Mouse (Mus musculus): ENCODE results near the gene Enpp5. TPM values are rescaled to one million over a fixed set of nuclear protein-coding genes. Genes with fewer than 3 reads are reported as not detected.

Gene Enpp5
- polyA plus RNA-seq, 1 experiment from 2014 or later = 147 TPM

- Histone ChIP-seq H3K4me2 (ENCODE audit: low read length) (no peak overlapping the region), H3K36me3 (ENCODE audit: control insufficient read depth, insufficient read depth, low read length) (no peaks in the 10 kb centered on the region), H3K9ac (ENCODE audit: low read depth, low read length) (no peak overlapping the region), H3K27ac (ENCODE audit: low read length) (no peak overlapping the region), H3K4me3 (ENCODE audit: low read depth, low read length) (no peak overlapping the region), H3K9me3 (replicated peaks; ENCODE audit: control insufficient read depth, low read length, poor library complexity, severe bottlenecking) (no peaks in the 10 kb centered on the region), H3K4me1 (ENCODE audit: control insufficient read depth, insufficient read depth, low read length) (no peaks in the 10 kb centered on the region), H3K27me3 (ENCODE audit: control insufficient read depth, insufficient read depth, low read depth, low read length) (no peaks in the 10 kb centered on the region)
- 89% methylated on average over 1 of the region's 1 CpGs for WGBS
- ATAC-seq = no peak
These were observed 21.5 kb upstream of the Enpp5 start for GRCm38 (mm10) chr17:44057123-44057522.

GRCm38 (mm10) chr17:44058145-44058544 lies 20.5 kb upstream of the Enpp5 start:
- no peaks in the 10 kb centered on the region for H3K4me1 ChIP-seq (ENCODE audit: control insufficient read depth, insufficient read depth, low read length)

GRCm38 (mm10) chr17:44060781-44061180 lies 17.8 kb upstream of the Enpp5 start:
- Histone ChIP-seq H3K4me1 (ENCODE audit: control insufficient read depth, insufficient read depth, low read length) (no peaks in the 10 kb centered on the region), H3K27me3 (ENCODE audit: control insufficient read depth, insufficient read depth, low read depth, low read length) (no peaks in the 10 kb centered on the region), H3K36me3 (ENCODE audit: control insufficient read depth, insufficient read depth, low read length) (no peaks in the 10 kb centered on the region), H3K27ac (ENCODE audit: low read length) (no peak overlapping the region), H3K4me3 (ENCODE audit: low read depth, low read length) (no peak overlapping the region), H3K4me2 (ENCODE audit: low read length) (no peak overlapping the region), H3K9me3 (replicated peaks; ENCODE audit: control insufficient read depth, low read length, poor library complexity, severe bottlenecking) (no peaks in the 10 kb centered on the region), H3K9ac (ENCODE audit: low read depth, low read length) (no peak overlapping the region)
- ATAC-seq = no peak
- whole genome bisulfite sequencing = 87% methylated on average over 1 of the region's 1 CpGs

More at GRCm38 (mm10) chr17:44058145-44058544, 20.5 kb upstream of the Enpp5 start:
- Histone ChIP-seq H3K4me3 (ENCODE audit: low read depth, low read length) (no peak overlapping the region), H3K9me3 (replicated peaks; ENCODE audit: control insufficient read depth, low read length, poor library complexity, severe bottlenecking) (no peaks in the 10 kb centered on the region), H3K36me3 (ENCODE audit: control insufficient read depth, insufficient read depth, low read length) (no peaks in the 10 kb centered on the region), H3K27ac (ENCODE audit: low read length) (no peak overlapping the region), H3K27me3 (ENCODE audit: control insufficient read depth, insufficient read depth, low read depth, low read length) (no peaks in the 10 kb centered on the region), H3K9ac (ENCODE audit: low read depth, low read length) (no peak overlapping the region), H3K4me2 (ENCODE audit: low read length) (no peak overlapping the region)
- ATAC-seq = no peak

GRCm38 (mm10) chr17:44061289-44061890 lies 17.2 kb upstream of the Enpp5 start:
- Histone ChIP-seq H3K27ac (ENCODE audit: low read length) (no peak overlapping the region), H3K9me3 (replicated peaks; ENCODE audit: control insufficient read depth, low read length, poor library complexity, severe bottlenecking) (no peaks in the 10 kb centered on the region), H3K4me3 (ENCODE audit: low read depth, low read length) (no peak overlapping the region), H3K27me3 (ENCODE audit: control insufficient read depth, insufficient read depth, low read depth, low read length) (no peaks in the 10 kb centered on the region), H3K9ac (ENCODE audit: low read depth, low read length) (no peak overlapping the region), H3K4me1 (ENCODE audit: control insufficient read depth, insufficient read depth, low read length) (no peaks in the 10 kb centered on the region), H3K36me3 (ENCODE audit: control insufficient read depth, insufficient read depth, low read length) (no peaks in the 10 kb centered on the region), H3K4me2 (ENCODE audit: low read length) (no peak overlapping the region)
- WGBS = 84% methylated on average over 5 of the region's 5 CpGs
- ATAC-seq = no peak

- H3K27me3 ChIP-seq (ENCODE audit: control insufficient read depth, insufficient read depth, low read depth, low read length) = no peaks in the 10 kb centered on the region
- no peaks in the 10 kb centered on the region for H3K36me3 ChIP-seq (ENCODE audit: control insufficient read depth, insufficient read depth, low read length)
- no peak overlapping the region for H3K4me3 ChIP-seq (ENCODE audit: low read depth, low read length)
- WGBS = 82% methylated on average over 6 of the region's 6 CpGs
- no peaks in the 10 kb centered on the region for H3K9me3 ChIP-seq (replicated peaks; ENCODE audit: control insufficient read depth, low read length, poor library complexity, severe bottlenecking)
- no peak overlapping the region for H3K9ac ChIP-seq (ENCODE audit: low read depth, low read length)
- no peak overlapping the region for H3K27ac ChIP-seq (ENCODE audit: low read length)
- no peaks in the 10 kb centered on the region for H3K4me1 ChIP-seq (ENCODE audit: control insufficient read depth, insufficient read depth, low read length)
- no peak for ATAC-seq
- H3K4me2 ChIP-seq (ENCODE audit: low read length) = no peak overlapping the region
These were observed 9.7 kb upstream of the Enpp5 start for GRCm38 (mm10) chr17:44068876-44069275.

GRCm38 (mm10) chr17:44071680-44072079 lies 6.9 kb upstream of the Enpp5 start:
- Histone ChIP-seq H3K27me3 (ENCODE audit: control insufficient read depth, insufficient read depth, low read depth, low read length) (no peaks in the 10 kb centered on the region), H3K27ac (ENCODE audit: low read length) (no peak overlapping the region), H3K9me3 (replicated peaks; ENCODE audit: control insufficient read depth, low read length, poor library complexity, severe bottlenecking) (no peaks in the 10 kb centered on the region), H3K4me3 (ENCODE audit: low read depth, low read length) (no peak overlapping the region), H3K4me1 (ENCODE audit: control insufficient read depth, insufficient read depth, low read length) (no peaks in the 10 kb centered on the region), H3K9ac (ENCODE audit: low read depth, low read length) (no peak overlapping the region), H3K4me2 (ENCODE audit: low read length) (no peak overlapping the region), H3K36me3 (ENCODE audit: control insufficient read depth, insufficient read depth, low read length) (no peaks in the 10 kb centered on the region)
- no peak for ATAC-seq

- H3K4me1 ChIP-seq (ENCODE audit: control insufficient read depth, insufficient read depth, low read length) = peaks cover 11% of the 10 kb centered on the region
- H3K4me3 ChIP-seq (ENCODE audit: low read depth, low read length) = no peak overlapping the region
- no peak overlapping the region for H3K27ac ChIP-seq (ENCODE audit: low read length)
- 81% methylated on average over 3 of the region's 3 CpGs for WGBS
- no peak overlapping the region for H3K4me2 ChIP-seq (ENCODE audit: low read length)
- ATAC-seq = no peak
- no peaks in the 10 kb centered on the region for H3K9me3 ChIP-seq (replicated peaks; ENCODE audit: control insufficient read depth, low read length, poor library complexity, severe bottlenecking)
- no peak overlapping the region for H3K9ac ChIP-seq (ENCODE audit: low read depth, low read length)
- no peaks in the 10 kb centered on the region for H3K27me3 ChIP-seq (ENCODE audit: control insufficient read depth, insufficient read depth, low read depth, low read length)
- peaks cover 1% of the 10 kb centered on the region; the same call in 1 of the 2 replicates for H3K36me3 ChIP-seq (ENCODE audit: control insufficient read depth, insufficient read depth, low read length)
These were observed 3.0 kb upstream of the Enpp5 start for GRCm38 (mm10) chr17:44075601-44076000.

- no peak overlapping the region for H3K27ac ChIP-seq (ENCODE audit: low read length)
- no peaks in the 10 kb centered on the region for H3K27me3 ChIP-seq (ENCODE audit: control insufficient read depth, insufficient read depth, low read depth, low read length)
- no peak overlapping the region for H3K4me3 ChIP-seq (ENCODE audit: low read depth, low read length)
- no peak overlapping the region for H3K4me2 ChIP-seq (ENCODE audit: low read length)
- H3K9me3 ChIP-seq (replicated peaks; ENCODE audit: control insufficient read depth, low read length, poor library complexity, severe bottlenecking) = no peaks in the 10 kb centered on the region; the same call in 1 of the 2 replicates
- H3K9ac ChIP-seq (ENCODE audit: low read depth, low read length) = no peak overlapping the region
- H3K4me1 ChIP-seq (ENCODE audit: control insufficient read depth, insufficient read depth, low read length) = peaks cover 11% of the 10 kb centered on the region
- 58% methylated on average over 6 of the region's 6 CpGs for WGBS
- no peak for ATAC-seq
- H3K36me3 ChIP-seq (ENCODE audit: control insufficient read depth, insufficient read depth, low read length) = peaks cover 7% of the 10 kb centered on the region
These were observed 2.4 kb upstream of the Enpp5 start for GRCm38 (mm10) chr17:44076051-44076680.

- Histone ChIP-seq H3K27me3 (ENCODE audit: control insufficient read depth, insufficient read depth, low read depth, low read length) (no peaks in the 10 kb centered on the region), H3K4me2 (ENCODE audit: low read length) (no peak overlapping the region), H3K36me3 (ENCODE audit: control insufficient read depth, insufficient read depth, low read length) (peaks cover 14% of the 10 kb centered on the region), H3K27ac (ENCODE audit: low read length) (no peak overlapping the region), H3K4me1 (ENCODE audit: control insufficient read depth, insufficient read depth, low read length) (peaks cover 18% of the 10 kb centered on the region), H3K4me3 (ENCODE audit: low read depth, low read length) (no peak overlapping the region), H3K9me3 (replicated peaks; ENCODE audit: control insufficient read depth, low read length, poor library complexity, severe bottlenecking) (no peaks in the 10 kb centered on the region; the same call in 1 of the 2 replicates), H3K9ac (ENCODE audit: low read depth, low read length) (no peak overlapping the region)
- ATAC-seq = no peak
- whole genome bisulfite sequencing = 85% methylated on average over 12 of the region's 12 CpGs
These were observed 1.3 kb upstream of the Enpp5 start for GRCm38 (mm10) chr17:44077146-44077842.

Measured in midbrain, embryonic 16.5 days (tissue).